Mouse (Mus musculus): Measurements from ENCODE around the gene Ube2s. TPM values are rescaled to one million over a fixed set of nuclear protein-coding genes. Genes with fewer than 3 reads are reported as not detected.

Gene Ube2s
- polyA plus RNA-seq, 1 experiment = 67.8 TPM

- no peak within 1 kb of the TSS for H3K4me3 ChIP-seq (ENCODE audit: insufficient read depth, low read depth, low read length)
- H3K4me1 ChIP-seq (ENCODE audit: control insufficient read depth, insufficient read depth, insufficient read length, low read length) = no peaks in the 10 kb centered on the region
- H3K27ac ChIP-seq (replicated peaks; ENCODE audit: low read depth, low read length) = no peak within 1 kb of the TSS
Observed at GRCm38 (mm10) chr7:4771202-4771601, 41.2 kb downstream of the Ube2s start, which contains the start of gene Fam71e2. Gene Fam71e2, minus strand, starts transcription at chr7:4771302.

- Histone ChIP-seq H3K4me1 (ENCODE audit: control insufficient read depth, insufficient read depth, insufficient read length, low read length) (no peaks in the 10 kb centered on the region), H3K4me3 (ENCODE audit: insufficient read depth, low read depth, low read length) (no peak overlapping the region), H3K27ac (replicated peaks; ENCODE audit: low read depth, low read length) (no peak overlapping the region)
Observed at GRCm38 (mm10) chr7:4764946-4765710, 47.3 kb downstream of the Ube2s start.

- Histone ChIP-seq H3K4me1 (ENCODE audit: control insufficient read depth, insufficient read depth, insufficient read length, low read length) (no peaks in the 10 kb centered on the region), H3K27ac (replicated peaks; ENCODE audit: low read depth, low read length) (no peak overlapping the region), H3K4me3 (ENCODE audit: insufficient read depth, low read depth, low read length) (no peak overlapping the region)
Observed at GRCm38 (mm10) chr7:4759670-4760069, 52.7 kb downstream of the Ube2s start.

GRCm38 (mm10) chr7:4752821-4753570 is 59.4 kb downstream of the Ube2s start, which contains the start of gene Cox6b2:
Gene Cox6b2, minus strand, starts transcription at chr7:4753094.
- H3K4me1 ChIP-seq (ENCODE audit: control insufficient read depth, insufficient read depth, insufficient read length, low read length) = peaks cover 6% of the 10 kb centered on the region; the same call in 1 of the 2 replicates
- no peak within 1 kb of the TSS for H3K27ac ChIP-seq (replicated peaks; ENCODE audit: low read depth, low read length)
- H3K4me3 ChIP-seq (ENCODE audit: insufficient read depth, low read depth, low read length) = peak within 1 kb of the TSS; percentile 47

- peak overlapping the region; percentile 47 for H3K4me3 ChIP-seq (ENCODE audit: insufficient read depth, low read depth, low read length)
Observed at GRCm38 (mm10) chr7:4751971-4752820, 60.2 kb downstream of the Ube2s start.

GRCm38 (mm10) chr7:4749169-4749568 is 63.2 kb downstream of the Ube2s start:
- H3K4me1 ChIP-seq (ENCODE audit: control insufficient read depth, insufficient read depth, insufficient read length, low read length) = peaks cover 6% of the 10 kb centered on the region; the same call in 1 of the 2 replicates
- H3K4me3 ChIP-seq (ENCODE audit: insufficient read depth, low read depth, low read length) = no peak overlapping the region
- H3K27ac ChIP-seq (replicated peaks; ENCODE audit: low read depth, low read length) = no peak overlapping the region

More at GRCm38 (mm10) chr7:4751971-4752820, 60.2 kb downstream of the Ube2s start:
- Histone ChIP-seq H3K4me1 (ENCODE audit: control insufficient read depth, insufficient read depth, insufficient read length, low read length) (peaks cover 6% of the 10 kb centered on the region; the same call in 1 of the 2 replicates), H3K27ac (replicated peaks; ENCODE audit: low read depth, low read length) (no peak overlapping the region)

- Histone ChIP-seq H3K27ac (replicated peaks; ENCODE audit: low read depth, low read length) (no peak overlapping the region), H3K4me3 (ENCODE audit: insufficient read depth, low read depth, low read length) (no peak overlapping the region), H3K4me1 (ENCODE audit: control insufficient read depth, insufficient read depth, insufficient read length, low read length) (peaks cover 6% of the 10 kb centered on the region; the same call in 1 of the 2 replicates)
Observed at GRCm38 (mm10) chr7:4748321-4748720, 64.1 kb downstream of the Ube2s start.

GRCm38 (mm10) chr7:4747156-4747899 is 65.1 kb downstream of the Ube2s start:
- Histone ChIP-seq H3K27ac (replicated peaks; ENCODE audit: low read depth, low read length) (no peak overlapping the region), H3K4me1 (ENCODE audit: control insufficient read depth, insufficient read depth, insufficient read length, low read length) (peaks cover 6% of the 10 kb centered on the region; the same call in 1 of the 2 replicates), H3K4me3 (ENCODE audit: insufficient read depth, low read depth, low read length) (no peak overlapping the region)

GRCm38 (mm10) chr7:4746326-4746980 is 65.9 kb downstream of the Ube2s start:
- Histone ChIP-seq H3K27ac (replicated peaks; ENCODE audit: low read depth, low read length) (no peak overlapping the region), H3K4me3 (ENCODE audit: insufficient read depth, low read depth, low read length) (no peak overlapping the region), H3K4me1 (ENCODE audit: control insufficient read depth, insufficient read depth, insufficient read length, low read length) (no peaks in the 10 kb centered on the region; the same call in 1 of the 2 replicates)

GRCm38 (mm10) chr7:4744886-4745285 is 67.5 kb downstream of the Ube2s start:
- H3K27ac ChIP-seq (replicated peaks; ENCODE audit: low read depth, low read length) = no peak overlapping the region
- no peak overlapping the region for H3K4me3 ChIP-seq (ENCODE audit: insufficient read depth, low read depth, low read length)
- no peaks in the 10 kb centered on the region; the same call in 1 of the 2 replicates for H3K4me1 ChIP-seq (ENCODE audit: control insufficient read depth, insufficient read depth, insufficient read length, low read length)

Other genes with a start within 250 kb of the Ube2s start
- not detected in 2 replicates for gene Ptprh, start 208.5 kb downstream of the Ube2s start, polyA plus RNA-seq (2012; ENCODE audit: insufficient read depth, insufficient read length, missing spikeins)
- gene Tmem86b, start 181.2 kb downstream of the Ube2s start, polyA plus RNA-seq (2012; ENCODE audit: insufficient read depth, insufficient read length, missing spikeins) = 1.0 and 2.2 TPM in 2 replicates
- 31.0 and 46.4 TPM in 2 replicates for gene Ppp6r1, start 153.6 kb downstream of the Ube2s start, polyA plus RNA-seq (2012; ENCODE audit: insufficient read depth, insufficient read length, missing spikeins)
- gene Hspbp1, start 127.5 kb downstream of the Ube2s start, polyA plus RNA-seq (2012; ENCODE audit: insufficient read depth, insufficient read length, missing spikeins) = 21.7 and 23.6 TPM in 2 replicates
- 0.63 TPM in 2 replicates for gene Brsk1, start 122.0 kb downstream of the Ube2s start, polyA plus RNA-seq (2012; ENCODE audit: insufficient read depth, insufficient read length, missing spikeins)
- not detected in 2 replicates for gene Tmem150b, start 87.3 kb downstream of the Ube2s start, polyA plus RNA-seq (2012; ENCODE audit: insufficient read depth, insufficient read length, missing spikeins)
- 20.0 and 25.7 TPM in 2 replicates for gene Kmt5c, start 72.5 kb downstream of the Ube2s start, polyA plus RNA-seq (2012; ENCODE audit: insufficient read depth, insufficient read length, missing spikeins)
- 7.9 and 17.6 TPM in 2 replicates for gene Cox6b2, start 59.5 kb downstream of the Ube2s start, polyA plus RNA-seq (2012; ENCODE audit: insufficient read depth, insufficient read length, missing spikeins)
- gene Fam71e2, start 41.3 kb downstream of the Ube2s start, polyA plus RNA-seq (2012; ENCODE audit: insufficient read depth, insufficient read length, missing spikeins) = not detected in 2 replicates
- not detected in 2 replicates for gene Il11, start 29.7 kb downstream of the Ube2s start, polyA plus RNA-seq (2012; ENCODE audit: insufficient read depth, insufficient read length, missing spikeins)
- gene Tmem190, start 29.7 kb downstream of the Ube2s start, polyA plus RNA-seq (2012; ENCODE audit: insufficient read depth, insufficient read length, missing spikeins) = not detected in 2 replicates
- gene Tmem238, start 22.9 kb downstream of the Ube2s start, polyA plus RNA-seq (2012; ENCODE audit: insufficient read depth, insufficient read length, missing spikeins) = 17.0 and 23.3 TPM in 2 replicates
- gene Rpl28, start 19.7 kb downstream of the Ube2s start, polyA plus RNA-seq (2012; ENCODE audit: insufficient read depth, insufficient read length, missing spikeins) = 347 and 411 TPM in 2 replicates
- gene Shisa7, start 32.1 kb upstream of the Ube2s start, polyA plus RNA-seq (2012; ENCODE audit: insufficient read depth, insufficient read length, missing spikeins) = 0.40 and 0.42 TPM in 2 replicates
- gene Isoc2b, start 57.7 kb upstream of the Ube2s start, polyA plus RNA-seq (2012; ENCODE audit: insufficient read depth, insufficient read length, missing spikeins) = 19.1 and 36.2 TPM in 2 replicates
- 55.3 and 59.3 TPM in 2 replicates for gene Isoc2a, start 64.6 kb upstream of the Ube2s start, polyA plus RNA-seq (2012; ENCODE audit: insufficient read depth, insufficient read length, missing spikeins)
- gene Gm36210, start 93.9 kb upstream of the Ube2s start, polyA plus RNA-seq (2012; ENCODE audit: insufficient read depth, insufficient read length, missing spikeins) = not detected in 2 replicates
- 3.2 and 3.4 TPM in 2 replicates for gene Zfp628, start 102.6 kb upstream of the Ube2s start, polyA plus RNA-seq (2012; ENCODE audit: insufficient read depth, insufficient read length, missing spikeins)
- gene Nat14, start 109.4 kb upstream of the Ube2s start, polyA plus RNA-seq (2012; ENCODE audit: insufficient read depth, insufficient read length, missing spikeins) = 1.8 TPM in 1 of 2 replicates, not detected in the other
- 4.9 and 5.5 TPM in 2 replicates for gene Ssc5d, start 113.2 kb upstream of the Ube2s start, polyA plus RNA-seq (2012; ENCODE audit: insufficient read depth, insufficient read length, missing spikeins)
- 5.4 and 8.1 TPM in 2 replicates for gene Sbk2, start 151.8 kb upstream of the Ube2s start, polyA plus RNA-seq (2012; ENCODE audit: insufficient read depth, insufficient read length, missing spikeins)
- 0.75 TPM in 1 of 2 replicates, not detected in the other for gene Sbk3, start 158.6 kb upstream of the Ube2s start, polyA plus RNA-seq (2012; ENCODE audit: insufficient read depth, insufficient read length, missing spikeins)
- gene Zfp579, start 183.6 kb upstream of the Ube2s start, polyA plus RNA-seq (2012; ENCODE audit: insufficient read depth, insufficient read length, missing spikeins) = 5.3 and 6.3 TPM in 2 replicates
- gene Zfp524, start 201.8 kb upstream of the Ube2s start, polyA plus RNA-seq (2012; ENCODE audit: insufficient read depth, insufficient read length, missing spikeins) = 12.4 and 19.4 TPM in 2 replicates
- gene Fiz1, start 202.1 kb upstream of the Ube2s start, polyA plus RNA-seq (2012; ENCODE audit: insufficient read depth, insufficient read length, missing spikeins) = 10.5 and 11.9 TPM in 2 replicates
- gene Gm44973, start 202.9 kb upstream of the Ube2s start, polyA plus RNA-seq (2012; ENCODE audit: insufficient read depth, insufficient read length, missing spikeins) = not detected in 2 replicates
- gene Zfp865, start 207.8 kb upstream of the Ube2s start, polyA plus RNA-seq (2012; ENCODE audit: insufficient read depth, insufficient read length, missing spikeins) = 7.5 and 10.9 TPM in 2 replicates
- gene Ccdc106, start 208.0 kb upstream of the Ube2s start, polyA plus RNA-seq (2012; ENCODE audit: insufficient read depth, insufficient read length, missing spikeins) = not detected in 2 replicates
- not detected in 2 replicates for gene 4632433K11Rik, start 221.5 kb upstream of the Ube2s start, polyA plus RNA-seq (2012; ENCODE audit: insufficient read depth, insufficient read length, missing spikeins)
- 1.2 and 1.9 TPM in 2 replicates for gene Zfp784, start 225.9 kb upstream of the Ube2s start, polyA plus RNA-seq (2012; ENCODE audit: insufficient read depth, insufficient read length, missing spikeins)
- gene Zfp580, start 238.9 kb upstream of the Ube2s start, polyA plus RNA-seq (2012; ENCODE audit: insufficient read depth, insufficient read length, missing spikeins) = 4.4 and 5.6 TPM in 2 replicates
- 44.6 and 58.8 TPM in 2 replicates for gene U2af2, start 249.6 kb upstream of the Ube2s start, polyA plus RNA-seq (2012; ENCODE audit: insufficient read depth, insufficient read length, missing spikeins)